8 mouse cellular contexts compared by ENCODE assay signal in genomic region chr1:39367601-39368266, GRCm38 (mm10). TPM values are rescaled to one million over a fixed set of nuclear protein-coding genes. Genes with fewer than 3 reads are reported as not detected.
DNase-seq lines count a peak whose midpoint lies in the region; ATAC-seq and TF ChIP-seq lines count a peak whose summit lies in the region.

Gene Rpl31 (plus strand): TSS chr1:39367842.

- under 1% methylated on average over 62 of the region's 62 CpGs for WGBS in hindbrain, embryonic 10.5 days
- under 1% methylated on average over 55 of the region's 62 CpGs for WGBS in lung, postnatal 0 days

- H3K9me3 ChIP-seq in hindbrain, embryonic 10.5 days = no peaks in the 10 kb centered on the region
- no peaks in the 10 kb centered on the region for H3K9me3 ChIP-seq in lung, postnatal 0 days (ENCODE audit: low read length)

- peaks cover 20% of the 10 kb centered on the region for H3K4me1 ChIP-seq in hindbrain, embryonic 10.5 days (replicated peaks)
- peaks cover 11% of the 10 kb centered on the region for H3K4me1 ChIP-seq in lung, postnatal 0 days (ENCODE audit: insufficient read depth, low read depth, low read length)

- peak; percentile 95 for DNase-seq in MN1 (ENCODE audit: low spot score)
- peak; percentile 99 for DNase-seq in cerebellum, adult 9-10 months
- peak; percentile 97 for DNase-seq in hindbrain, embryonic 10.5 days (ENCODE audit: low spot score)
- peak; percentile 98 for DNase-seq in layer of hippocampus, adult 9-11 months
- peak; percentile 99 for DNase-seq in lung, postnatal 0 days (ENCODE audit: low spot score)
- peak; percentile 95 for DNase-seq in ovary, postnatal 14 days (ENCODE audit: low spot score)
- peak; percentile 99 for DNase-seq in thymus, postnatal 14 days

- H3K9ac ChIP-seq in lung, postnatal 0 days (replicated peaks; ENCODE audit: low read depth) = peak within 1 kb of the TSS; percentile 94

- peak within 1 kb of the TSS; percentile 67 for H3K4me2 ChIP-seq in lung, postnatal 0 days (replicated peaks; ENCODE audit: low read depth, low read length)

- H3K36me3 ChIP-seq in hindbrain, embryonic 10.5 days = peaks cover 39% of the 10 kb centered on the region
- peaks cover 29% of the 10 kb centered on the region for H3K36me3 ChIP-seq in lung, postnatal 0 days (ENCODE audit: insufficient read depth, low read length)

- TF ChIP-seq CTCF in lung, postnatal 0 days (IDR thresholded peaks at IDR 0.05) = no peak

- H3K27me3 ChIP-seq in hindbrain, embryonic 10.5 days (ENCODE audit: insufficient read depth, poor library complexity, severe bottlenecking) = no peaks in the 10 kb centered on the region
- no peaks in the 10 kb centered on the region for H3K27me3 ChIP-seq in lung, postnatal 0 days (replicated peaks; ENCODE audit: insufficient read depth, low read length)

- TF ChIP-seq EP300 in lung, postnatal 0 days (IDR thresholded peaks at IDR 0.05) = no peak

- ATAC-seq in frontal cortex, adult (ENCODE audit: low TSS enrichment) = peak; percentile 94
- peak; percentile 100 for ATAC-seq in lung, postnatal 0 days

- H3K27ac ChIP-seq in hindbrain, embryonic 10.5 days = peak within 1 kb of the TSS; percentile 97
- peak within 1 kb of the TSS; percentile 89 for H3K27ac ChIP-seq in lung, postnatal 0 days (ENCODE audit: low read length)

- H3K4me3 ChIP-seq in hindbrain, embryonic 10.5 days = peak within 1 kb of the TSS; percentile 98
- H3K4me3 ChIP-seq in lung, postnatal 0 days (ENCODE audit: low read depth, low read length) = peak within 1 kb of the TSS; percentile 81

RNA-seq across cellular contexts. Expression of gene Rpl31, which starts in this region (rescaled TPM):
- 425 and 430 TPM in 2 replicates for polyA plus RNA-seq in hindbrain, embryonic 10.5 days (2016; fragmentation: Nextera tagmentation; extraction: Ambion mirVana)
- polyA plus RNA-seq in lung, postnatal 0 days (2015; fragmentation: Nextera tagmentation; extraction: Ambion mirVana) = 379 and 423 TPM in 2 replicates

Comparison
In these comparisons a context has a peak if more than half of its experiments do, and no peak if none do; other contexts are left out.
1. Peak in every context shown above with its lines: DNase-seq, ATAC-seq, H3K4me3 ChIP-seq and H3K27ac ChIP-seq.